Mouse (Mus musculus): ENCODE measurements around the gene Efnb3. TPM values are rescaled to one million over a fixed set of nuclear protein-coding genes. Genes with fewer than 3 reads are reported as not detected.

The Efnb3 gene
- polyA plus RNA-seq, 1 experiment from 2014 or later, result 7.8 TPM

DNA sequence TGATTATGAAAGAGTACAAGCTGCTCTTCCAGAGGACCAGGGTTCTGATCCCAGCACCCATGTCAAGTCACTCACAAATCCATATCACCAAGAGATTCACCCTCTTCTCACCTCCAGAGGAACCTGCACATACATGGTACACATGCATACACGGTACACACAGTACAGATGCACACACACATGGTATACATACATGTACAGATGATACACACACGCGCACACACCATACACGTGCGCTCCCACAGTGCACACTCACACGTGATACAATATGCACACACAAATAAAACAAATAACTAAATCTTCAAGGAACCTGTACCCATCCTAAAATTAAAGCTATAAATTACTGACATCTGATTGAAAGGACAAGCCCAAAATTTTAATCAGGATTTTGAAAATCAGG, 34.8 kb upstream of the Efnb3 start:
- no peak for TF ChIP-seq CTCF (IDR thresholded peaks at IDR 0.05; ENCODE audit: low read depth)
- H3K27ac ChIP-seq, result no peak overlapping the region
- no peak for ATAC-seq (replicated peaks; ENCODE audit: low FRiP score, low read depth)
- no peaks in the 10 kb centered on the region for H3K9me3 ChIP-seq (replicated peaks; ENCODE audit: low read length)
- WGBS, result 94% methylated on average over 6 of the region's 6 CpGs
- no peak for DNase-seq (ENCODE audit: low spot score)
- no peak overlapping the region for H3K4me3 ChIP-seq (replicated peaks; ENCODE audit: low read depth, low read length)
- no peak overlapping the region for H3K4me2 ChIP-seq (ENCODE audit: low read length)
- H3K9ac ChIP-seq (ENCODE audit: low read depth, low read length), result no peak overlapping the region
- H3K27me3 ChIP-seq (ENCODE audit: insufficient read depth, low read length), result no peaks in the 10 kb centered on the region
- peaks cover 17% of the 10 kb centered on the region; the same call in 1 of the 2 replicates for H3K36me3 ChIP-seq (ENCODE audit: insufficient read depth, low read length)
- peaks cover 7% of the 10 kb centered on the region for H3K4me1 ChIP-seq (replicated peaks; ENCODE audit: insufficient read depth, low read length)

DNA sequence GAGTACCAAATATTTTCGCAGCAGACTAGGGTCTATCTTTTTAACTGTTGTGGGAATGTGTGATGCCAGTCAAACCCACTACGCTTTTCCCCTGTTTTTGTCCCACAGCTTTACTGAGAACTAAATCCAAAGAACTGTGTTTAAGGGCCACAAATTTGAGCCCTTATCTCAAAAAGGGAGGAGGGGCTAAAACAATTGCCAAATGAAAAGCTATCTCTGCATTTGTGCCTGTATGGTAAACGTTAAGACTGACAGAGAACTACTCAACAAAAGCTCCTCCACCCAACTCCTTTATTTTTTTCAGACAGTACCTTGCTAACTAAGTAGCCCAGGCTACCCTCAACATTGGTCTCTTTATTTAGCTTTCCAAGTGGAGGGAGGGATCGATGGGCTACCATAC, 32.8 kb upstream of the Efnb3 start:
- no peak overlapping the region for H3K4me3 ChIP-seq (replicated peaks; ENCODE audit: low read depth, low read length)
- no peak for TF ChIP-seq CTCF (IDR thresholded peaks at IDR 0.05; ENCODE audit: low read depth)
- H3K4me2 ChIP-seq (ENCODE audit: low read length), result no peak overlapping the region
- H3K9me3 ChIP-seq (replicated peaks; ENCODE audit: low read length), result no peaks in the 10 kb centered on the region
- ATAC-seq (replicated peaks; ENCODE audit: low FRiP score, low read depth), result no peak
- H3K9ac ChIP-seq (ENCODE audit: low read depth, low read length), result no peak overlapping the region
- no peaks in the 10 kb centered on the region for H3K27me3 ChIP-seq (ENCODE audit: insufficient read depth, low read length)
- no peak for DNase-seq (ENCODE audit: low spot score)
- no peak overlapping the region for H3K27ac ChIP-seq
- peaks cover 38% of the 10 kb centered on the region for H3K36me3 ChIP-seq (ENCODE audit: insufficient read depth, low read length)
- 88% methylated on average over 4 of the region's 4 CpGs for WGBS
- H3K4me1 ChIP-seq (replicated peaks; ENCODE audit: insufficient read depth, low read length), result no peaks in the 10 kb centered on the region

DNA sequence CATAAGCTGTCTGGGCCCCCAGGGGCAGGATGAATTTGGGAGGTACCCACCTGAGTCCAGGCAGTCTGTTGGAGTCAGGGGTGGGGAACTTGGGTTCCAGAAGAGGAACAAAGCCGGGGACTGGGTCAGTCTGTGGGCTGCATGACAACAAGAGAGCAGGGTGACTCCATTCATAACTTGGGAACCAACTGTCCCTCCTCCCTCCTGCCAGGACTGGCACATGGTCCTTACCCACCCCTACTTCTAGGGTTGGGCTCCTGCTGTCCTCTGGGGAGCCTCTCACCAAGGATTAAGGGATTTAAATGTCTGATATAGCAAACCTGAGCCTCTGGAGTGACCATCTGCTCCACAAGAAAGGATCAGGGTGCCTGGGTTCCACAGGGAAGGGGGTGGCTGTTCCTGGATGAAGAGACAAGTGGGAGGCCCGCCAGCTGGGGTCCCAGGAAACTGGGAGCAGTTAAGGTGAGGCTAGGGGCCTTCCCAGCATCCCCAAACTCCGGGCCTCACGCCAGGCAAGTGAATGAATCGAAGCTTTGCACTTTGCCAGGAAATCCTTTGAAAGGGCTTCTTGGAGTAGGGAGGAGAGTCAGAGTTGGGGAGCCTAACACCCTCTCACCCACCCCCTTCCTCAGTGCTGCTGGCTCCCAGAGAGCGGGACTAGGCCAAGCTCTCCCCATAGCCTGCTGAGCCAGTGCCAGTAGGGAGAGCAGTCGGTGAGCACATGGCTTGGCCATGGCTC, 32.1 kb upstream of the Efnb3 start:
- ATAC-seq (replicated peaks; ENCODE audit: low FRiP score, low read depth) (no peak), DNase-seq (ENCODE audit: low spot score) (no peak)
- Histone ChIP-seq H3K36me3 (ENCODE audit: insufficient read depth, low read length) (peaks cover 45% of the 10 kb centered on the region), H3K27ac (no peak overlapping the region), H3K27me3 (ENCODE audit: insufficient read depth, low read length) (no peaks in the 10 kb centered on the region), H3K4me1 (replicated peaks; ENCODE audit: insufficient read depth, low read length) (no peaks in the 10 kb centered on the region), H3K4me2 (ENCODE audit: low read length) (no peak overlapping the region), H3K4me3 (replicated peaks; ENCODE audit: low read depth, low read length) (no peak overlapping the region), H3K9me3 (replicated peaks; ENCODE audit: low read length) (no peaks in the 10 kb centered on the region), H3K9ac (ENCODE audit: low read depth, low read length) (no peak overlapping the region)
- WGBS, result 82% methylated on average over 7 of the region's 7 CpGs
- TF ChIP-seq CTCF (IDR thresholded peaks at IDR 0.05; ENCODE audit: low read depth), result no peak

DNA sequence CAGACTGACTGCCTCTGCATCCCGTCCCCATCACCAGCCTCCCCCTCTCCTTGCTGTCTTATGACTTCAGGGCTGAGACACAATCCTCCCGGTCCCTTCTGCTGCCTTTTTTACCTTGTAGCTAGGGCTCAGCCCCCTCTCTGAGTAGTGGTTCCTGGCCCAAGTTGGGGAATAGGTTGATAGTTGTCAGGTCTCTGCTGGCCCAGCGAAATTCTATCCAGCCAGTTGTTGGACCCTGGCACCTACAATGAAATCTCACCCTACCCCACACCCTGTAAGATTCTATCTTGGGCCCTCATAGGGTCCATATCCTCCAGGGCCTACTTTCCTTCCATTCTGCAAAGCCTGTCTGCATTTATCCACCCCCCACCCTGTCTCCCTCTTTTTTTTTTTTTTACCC, 31.4 kb upstream of the Efnb3 start:
- peaks cover 45% of the 10 kb centered on the region for H3K36me3 ChIP-seq (ENCODE audit: insufficient read depth, low read length)

DNA sequence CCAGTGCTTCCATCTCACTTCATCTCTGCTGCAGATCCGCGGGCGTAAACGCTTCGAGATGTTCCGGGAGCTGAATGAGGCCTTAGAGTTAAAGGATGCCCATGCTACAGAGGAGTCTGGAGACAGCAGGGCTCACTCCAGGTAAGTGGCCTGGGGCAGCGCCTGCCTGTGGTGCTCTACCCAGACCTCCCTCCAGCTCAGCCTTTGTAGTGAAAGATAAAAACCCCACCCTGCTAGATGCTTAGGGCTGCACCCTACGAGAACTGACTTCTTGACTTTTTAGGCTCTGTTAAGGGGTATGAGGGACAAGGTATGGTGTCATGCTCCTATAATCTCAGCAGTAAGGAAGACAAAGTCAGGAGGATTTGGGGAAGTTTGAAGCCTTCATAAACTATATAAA, 30.6 kb upstream of the Efnb3 start:
- no peaks in the 10 kb centered on the region for H3K27me3 ChIP-seq (ENCODE audit: insufficient read depth, low read length)
- no peak for ATAC-seq (replicated peaks; ENCODE audit: low FRiP score, low read depth)
- no peak for DNase-seq (ENCODE audit: low spot score)
- 93% methylated on average over 8 of the region's 8 CpGs for WGBS
- no peak overlapping the region for H3K4me3 ChIP-seq (replicated peaks; ENCODE audit: low read depth, low read length)
- no peak for TF ChIP-seq CTCF (IDR thresholded peaks at IDR 0.05; ENCODE audit: low read depth)
- H3K9me3 ChIP-seq (replicated peaks; ENCODE audit: low read length), result no peaks in the 10 kb centered on the region
- H3K27ac ChIP-seq, result no peak overlapping the region
- H3K4me2 ChIP-seq (ENCODE audit: low read length), result no peak overlapping the region
- H3K9ac ChIP-seq (ENCODE audit: low read depth, low read length), result no peak overlapping the region
- peaks cover 45% of the 10 kb centered on the region for H3K36me3 ChIP-seq (ENCODE audit: insufficient read depth, low read length)
- no peaks in the 10 kb centered on the region for H3K4me1 ChIP-seq (replicated peaks; ENCODE audit: insufficient read depth, low read length)

More for the DNA sequence above, 31.4 kb upstream of the Efnb3 start:
- Histone ChIP-seq H3K9me3 (replicated peaks; ENCODE audit: low read length) (no peaks in the 10 kb centered on the region), H3K27ac (no peak overlapping the region), H3K4me2 (ENCODE audit: low read length) (no peak overlapping the region), H3K9ac (ENCODE audit: low read depth, low read length) (no peak overlapping the region), H3K4me1 (replicated peaks; ENCODE audit: insufficient read depth, low read length) (no peaks in the 10 kb centered on the region), H3K27me3 (ENCODE audit: insufficient read depth, low read length) (no peaks in the 10 kb centered on the region), H3K4me3 (replicated peaks; ENCODE audit: low read depth, low read length) (no peak overlapping the region)
- ATAC-seq (replicated peaks; ENCODE audit: low FRiP score, low read depth), result no peak
- 80% methylated on average over 3 of the region's 3 CpGs for WGBS
- no peak for DNase-seq (ENCODE audit: low spot score)
- TF ChIP-seq CTCF (IDR thresholded peaks at IDR 0.05; ENCODE audit: low read depth), result no peak

DNA sequence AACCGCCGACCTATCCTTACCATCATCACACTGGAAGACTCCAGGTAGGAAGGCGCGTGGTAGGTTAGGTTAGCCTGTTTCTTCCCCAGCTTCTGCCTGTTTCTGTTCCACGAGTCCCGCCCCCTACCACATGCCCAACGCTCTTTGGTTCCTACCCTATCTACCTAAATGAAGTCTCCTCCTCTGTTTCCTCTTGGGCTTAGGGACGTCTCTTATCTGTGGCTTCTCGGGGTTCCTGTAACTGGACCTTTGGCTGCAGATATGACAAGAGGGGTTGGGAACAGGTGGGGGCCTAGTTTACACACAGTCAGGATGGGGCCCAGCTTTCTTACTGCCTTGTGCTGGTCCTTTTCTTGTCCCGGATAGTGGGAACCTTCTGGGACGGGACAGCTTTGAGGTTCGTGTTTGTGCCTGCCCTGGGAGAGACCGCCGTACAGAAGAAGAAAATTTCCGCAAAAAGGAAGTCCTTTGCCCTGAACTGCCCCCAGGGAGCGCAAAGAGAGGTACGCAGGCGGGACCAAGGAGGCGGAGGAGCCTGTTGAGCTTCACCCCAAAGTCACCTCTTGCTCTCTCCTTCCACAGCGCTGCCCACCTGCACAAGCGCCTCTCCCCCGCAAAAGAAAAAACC, 29.3 kb upstream of the Efnb3 start:
- Histone ChIP-seq H3K27ac (no peak overlapping the region), H3K4me2 (ENCODE audit: low read length) (no peak overlapping the region), H3K9me3 (replicated peaks; ENCODE audit: low read length) (no peaks in the 10 kb centered on the region), H3K36me3 (ENCODE audit: insufficient read depth, low read length) (peaks cover 45% of the 10 kb centered on the region), H3K27me3 (ENCODE audit: insufficient read depth, low read length) (no peaks in the 10 kb centered on the region), H3K4me3 (replicated peaks; ENCODE audit: low read depth, low read length) (no peak overlapping the region), H3K9ac (ENCODE audit: low read depth, low read length) (no peak overlapping the region), H3K4me1 (replicated peaks; ENCODE audit: insufficient read depth, low read length) (no peaks in the 10 kb centered on the region)
- DNase-seq (ENCODE audit: low spot score) (no peak), ATAC-seq (replicated peaks; ENCODE audit: low FRiP score, low read depth) (no peak)
- TF ChIP-seq CTCF (IDR thresholded peaks at IDR 0.05; ENCODE audit: low read depth), result no peak
- WGBS, result 88% methylated on average over 22 of the region's 22 CpGs
